Mouse (Mus musculus) neutrophil, adult 5-6 weeks (primary cell): ENCODE data around the gene Hspb9. TPM values are rescaled to one million over a fixed set of nuclear protein-coding genes. Genes with fewer than 3 reads are reported as not detected.

ENCODE experiments used
- ATAC-seq: fragments of 151-379, 151-347 bp; 2 replicates; pipeline ENCODE4 v1.8.0; 2017; ENCODE audit warnings: mild to moderate bottlenecking, moderate TSS enrichment; ENCODE audit not compliant: insufficient number of reproducible peaks, poor library complexity, low FRiP score, severe bottlenecking; ENCODE audit errors: extremely low read depth
- total RNA-seq: library from RNA; stranded (forward); fragments of 200-1000 nt; gene quantifications from 2 replicates; pipeline ENCODE4 v1.2.3, GENCODE M21; 2017

Gene Hspb9
- total RNA-seq, result not detected in 2 replicates

DNA sequence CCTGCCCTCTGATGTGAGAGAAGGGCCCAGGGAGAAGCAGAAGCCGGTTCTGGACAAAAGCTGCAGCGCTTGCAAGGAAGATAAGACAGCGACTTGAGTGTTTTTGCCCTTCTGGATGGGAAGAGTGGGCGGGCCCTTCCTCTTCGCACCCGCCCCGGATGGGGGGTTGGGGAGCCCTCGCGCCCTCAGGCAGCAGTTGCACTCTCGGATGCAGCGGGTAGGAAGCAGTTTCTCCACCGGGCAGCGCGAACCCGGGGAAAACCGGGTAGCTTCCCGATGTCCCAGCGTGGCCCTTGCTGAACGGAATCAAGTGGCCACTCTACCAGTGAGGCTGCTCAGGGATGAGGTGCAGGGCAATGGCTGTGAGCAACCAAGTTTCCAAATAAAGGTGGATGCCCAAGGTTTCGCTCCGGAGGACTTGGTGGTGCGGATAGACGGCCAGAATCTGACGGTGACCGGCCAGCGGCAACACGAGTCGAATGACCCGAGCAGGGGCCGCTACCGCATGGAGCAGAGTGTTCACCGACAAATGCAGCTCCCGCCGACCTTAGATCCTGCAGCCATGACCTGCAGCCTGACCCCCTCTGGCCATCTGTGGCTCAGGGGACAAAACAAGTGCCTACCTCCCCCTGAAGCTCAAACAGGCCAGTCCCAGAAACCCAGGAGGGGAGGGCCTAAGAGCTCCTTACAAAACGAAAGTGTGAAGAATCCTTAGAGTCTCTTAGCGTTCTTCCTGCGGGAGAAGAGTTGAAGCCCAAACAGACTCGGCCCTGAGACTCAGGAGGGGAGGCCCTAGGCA lies at the start of gene Hspb9:
Gene Hspb9 (plus strand): TSS at position 116 of the 799 bp plus-strand sequence.
- ATAC-seq, result peak; percentile 31; the same call in 1 of the 2 replicates

DNA sequence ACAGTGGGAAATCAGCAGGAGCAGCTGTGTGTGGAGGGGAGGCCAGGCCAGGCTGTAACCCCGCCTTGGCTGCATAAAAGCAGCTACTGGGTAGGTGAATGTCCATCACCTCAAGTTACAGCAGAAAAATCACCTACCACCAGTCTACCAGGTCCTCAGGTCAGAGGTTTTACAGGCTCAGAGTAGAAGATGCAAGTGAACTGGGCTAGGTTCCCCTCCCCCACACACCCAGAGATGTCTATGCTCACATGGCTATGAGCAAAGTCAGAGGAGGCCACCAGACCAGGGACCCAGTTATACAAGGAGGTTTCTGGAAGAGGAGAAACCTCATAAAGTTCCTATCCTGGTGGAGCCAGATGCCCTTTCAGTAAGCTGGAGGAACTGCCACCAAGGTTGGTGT lies 42.6 kb upstream of the Hspb9 start:
- no peak for ATAC-seq

DNA sequence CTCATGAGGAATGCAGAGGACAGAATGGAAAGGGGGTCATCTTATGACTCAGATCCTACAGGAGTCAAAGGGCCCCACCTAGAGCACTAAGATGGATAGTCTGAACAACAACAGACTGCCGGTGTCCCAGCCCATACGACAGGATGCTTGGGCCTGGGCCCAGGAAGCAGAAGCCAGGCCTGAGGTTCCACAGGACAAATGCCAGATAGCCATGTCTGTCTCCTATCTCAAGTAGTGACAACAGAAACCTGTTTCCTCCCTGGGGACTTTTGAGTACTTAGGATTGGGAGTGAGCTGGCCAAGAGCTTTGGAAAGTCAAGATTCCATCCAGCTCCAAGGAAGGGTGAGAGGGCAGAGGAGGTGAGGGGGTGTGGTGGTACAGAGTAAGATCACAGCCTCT lies 41.7 kb upstream of the Hspb9 start:
- ATAC-seq, result no peak

DNA sequence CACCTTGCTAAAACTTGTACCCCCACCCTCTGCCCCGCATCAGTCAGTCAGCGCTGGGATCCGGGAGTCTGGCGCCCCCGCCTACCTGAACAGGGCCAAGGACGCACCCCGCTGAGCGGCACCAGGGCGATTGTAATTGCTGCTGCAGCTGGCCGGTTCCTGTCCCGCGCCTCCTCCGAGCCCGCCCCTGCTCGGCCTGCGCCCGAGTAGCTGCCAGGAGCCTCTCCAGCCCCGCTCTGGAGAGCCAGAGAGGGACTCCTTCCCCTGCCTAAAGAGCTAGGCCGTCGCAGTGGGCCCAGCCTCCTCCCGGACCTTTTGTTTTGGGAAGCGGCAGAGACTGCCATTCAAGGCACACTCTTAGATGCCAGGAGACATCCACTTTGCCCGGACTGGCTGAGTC lies 40.5 kb upstream of the Hspb9 start:
- no peak for ATAC-seq

DNA sequence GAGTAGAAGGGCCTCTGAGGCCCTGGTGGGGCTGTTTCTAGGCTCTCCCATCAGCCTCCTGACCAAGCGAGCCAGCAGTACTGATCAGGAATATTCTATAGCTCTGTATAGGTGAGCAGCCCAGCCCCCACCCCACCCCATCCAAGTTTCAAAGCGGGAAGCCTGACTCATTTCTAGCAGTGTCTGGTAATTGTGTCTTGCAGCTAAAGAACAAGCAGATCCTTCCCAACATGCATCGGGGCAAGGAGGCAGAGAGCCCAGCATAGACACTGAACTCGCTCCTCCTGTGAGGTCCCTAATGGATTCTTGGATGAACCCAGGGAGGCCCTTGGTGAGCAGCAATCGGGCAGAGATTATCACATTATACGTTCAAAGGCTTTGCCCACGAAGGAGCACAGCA lies 35.8 kb upstream of the Hspb9 start:
- no peak for ATAC-seq

DNA sequence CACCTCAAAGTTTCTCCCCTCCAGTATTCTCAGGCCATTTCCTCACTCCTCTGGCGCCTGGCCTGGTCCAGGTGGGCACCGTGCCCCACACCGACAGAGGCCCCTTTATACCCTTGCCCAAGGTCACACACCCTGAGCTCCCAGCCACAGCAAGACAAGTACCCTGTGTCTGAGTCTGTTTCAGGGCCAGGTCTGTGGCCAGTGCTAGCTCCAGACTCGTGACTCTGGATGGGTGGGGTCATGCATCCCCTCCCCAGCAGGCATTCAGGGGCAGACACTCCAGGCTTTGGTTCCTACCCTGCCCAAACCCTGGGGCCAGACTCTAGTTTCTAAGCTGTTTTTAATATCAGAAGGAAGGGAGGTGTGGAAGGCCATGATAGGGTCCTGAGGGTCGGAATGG lies 31.8 kb upstream of the Hspb9 start:
- no peak for ATAC-seq

DNA sequence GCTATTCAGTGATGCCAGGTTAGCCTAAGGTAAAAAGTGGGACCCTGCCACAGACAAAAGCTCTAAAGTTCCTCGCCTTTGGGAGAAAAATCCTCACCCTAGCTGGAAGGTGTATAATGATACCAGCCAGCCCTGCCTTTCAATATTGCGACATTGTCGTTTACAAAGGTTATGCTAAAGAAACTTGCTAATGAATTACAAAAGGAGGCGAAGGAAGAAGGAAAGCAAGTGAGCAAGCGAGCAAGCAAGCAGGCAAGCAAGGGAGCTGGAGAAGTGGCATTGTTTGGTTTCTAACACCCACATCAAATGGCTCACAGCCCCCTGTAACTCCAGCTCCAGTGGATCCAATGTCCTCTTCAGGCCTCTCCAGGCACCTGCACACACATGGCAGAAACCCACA lies 31.1 kb upstream of the Hspb9 start:
- ATAC-seq, result no peak

DNA sequence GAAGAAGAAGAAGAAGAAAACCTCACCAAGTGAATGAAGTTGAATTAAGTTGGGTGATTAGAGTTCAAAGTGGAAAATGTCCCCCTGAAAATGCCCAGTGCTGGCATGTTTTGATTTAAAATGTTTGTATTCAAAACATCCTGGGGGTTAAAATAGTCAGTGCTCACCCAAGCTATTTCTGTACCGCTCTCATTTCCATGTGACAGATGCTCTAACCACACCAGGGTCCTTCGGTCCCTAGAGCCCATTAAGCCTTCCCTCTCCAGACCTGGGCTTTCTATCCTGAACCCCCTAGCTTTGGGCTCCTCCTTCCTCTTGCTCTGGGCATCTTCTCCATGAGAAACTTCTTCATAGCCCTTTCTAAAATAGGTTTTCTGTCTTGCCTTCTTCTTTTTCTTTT lies 29.6 kb upstream of the Hspb9 start:
- no peak for ATAC-seq

DNA sequence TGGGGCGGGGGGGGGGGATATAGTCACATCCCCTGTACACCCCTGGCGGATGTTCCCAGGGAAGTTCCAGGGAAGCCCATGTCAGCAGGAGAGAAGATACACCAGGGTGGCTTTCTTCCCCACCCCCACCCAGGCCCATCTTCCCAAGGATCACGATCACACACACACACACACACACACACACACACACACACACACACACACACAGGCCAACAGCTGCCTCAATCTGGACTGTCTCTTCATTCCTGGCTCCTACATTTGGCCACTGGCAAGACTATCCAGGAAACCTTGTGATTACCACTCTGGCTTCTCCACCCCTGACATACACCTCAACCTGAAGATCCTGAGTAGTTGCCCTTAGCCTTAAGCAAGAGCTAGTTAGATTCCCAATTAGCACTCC lies 28.3 kb upstream of the Hspb9 start:
- no peak for ATAC-seq

DNA sequence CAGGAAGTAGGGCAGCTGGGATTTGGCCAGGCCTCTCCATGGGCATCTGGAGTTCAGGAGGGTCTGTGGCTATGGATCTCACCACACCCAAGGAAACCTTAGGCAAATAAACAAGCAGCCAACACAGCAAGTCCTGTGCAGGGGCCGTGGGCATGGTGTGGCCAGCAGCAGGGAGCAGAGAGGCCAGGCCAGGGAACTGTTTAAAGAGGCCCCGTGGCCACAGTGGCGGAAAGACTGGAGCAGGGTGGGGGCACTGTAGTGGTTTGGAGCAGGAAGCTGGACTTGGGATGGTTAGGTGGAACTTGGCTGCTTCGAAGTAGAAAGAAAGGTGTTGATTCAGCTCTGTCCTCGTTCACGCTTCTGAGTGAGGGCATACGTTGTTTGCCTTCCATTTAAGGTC lies 26.4 kb upstream of the Hspb9 start:
- ATAC-seq, result no peak

DNA sequence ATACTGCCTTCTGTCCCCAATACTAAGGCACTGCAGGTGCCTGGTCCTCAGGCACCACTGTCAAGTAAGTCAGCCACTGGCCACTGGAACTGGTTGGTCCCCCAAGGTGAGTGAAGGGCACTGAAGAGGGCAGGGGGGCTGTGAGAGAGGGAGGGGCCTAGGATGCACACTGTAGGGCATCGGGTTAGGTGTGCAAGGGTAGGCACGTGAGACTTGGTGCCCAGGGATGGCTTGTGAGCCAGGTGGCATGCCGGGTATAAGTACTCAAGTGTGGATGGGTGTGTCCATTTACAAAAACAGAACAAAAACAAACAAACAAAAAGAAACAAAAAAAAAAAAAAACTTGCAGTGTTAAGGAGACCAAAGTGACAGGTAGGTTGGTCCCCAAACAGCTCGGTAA lies 25.2 kb upstream of the Hspb9 start:
- no peak for ATAC-seq

DNA sequence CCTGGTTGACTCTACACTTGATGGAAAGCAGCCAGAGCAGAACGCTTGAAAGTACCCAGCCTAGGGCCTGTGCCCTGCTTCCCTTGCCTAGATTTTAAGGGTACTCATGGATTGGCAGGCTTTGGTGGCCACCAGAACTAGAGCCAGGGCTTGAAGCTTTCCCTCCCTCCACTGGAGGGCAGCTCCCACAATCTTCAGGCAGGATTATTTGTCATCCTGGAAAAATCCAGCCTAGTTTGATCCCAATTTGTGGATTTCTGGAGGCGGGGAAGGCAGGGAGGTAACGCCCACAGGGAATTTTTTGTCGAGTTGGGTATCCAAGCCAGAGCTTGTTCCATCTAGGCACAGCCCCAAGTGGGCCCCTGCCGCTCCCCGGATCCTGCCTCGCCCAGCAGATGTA lies 23.3 kb upstream of the Hspb9 start:
- ATAC-seq, result no peak

DNA sequence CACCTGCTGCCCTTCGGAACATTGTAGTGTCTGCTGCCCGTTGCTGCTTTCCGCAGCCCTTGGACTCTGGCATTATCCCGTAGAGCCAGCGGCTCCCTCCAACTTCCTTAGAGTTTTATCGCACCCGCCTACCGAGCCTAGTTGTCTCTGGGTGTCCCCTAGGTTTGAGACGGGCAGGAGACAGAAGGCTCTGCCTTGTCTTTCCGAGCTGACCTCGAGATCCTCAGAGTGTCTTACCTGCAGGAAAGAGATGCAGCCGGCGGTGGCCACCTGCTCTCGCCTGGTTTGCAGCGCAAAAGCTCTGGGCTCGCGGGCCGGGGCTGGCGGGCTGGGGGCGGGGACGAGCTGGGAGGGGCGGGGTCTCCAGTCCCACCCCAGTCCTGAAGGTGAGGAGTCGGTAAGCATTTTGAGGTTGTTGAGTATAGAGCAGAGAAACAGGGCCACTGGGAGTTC lies 21.5 kb upstream of the Hspb9 start, which contains the start of gene Zfp385c:
Gene Zfp385c (minus strand): TSS at position 292 of the 453 bp plus-strand sequence.
- no peak for ATAC-seq

DNA sequence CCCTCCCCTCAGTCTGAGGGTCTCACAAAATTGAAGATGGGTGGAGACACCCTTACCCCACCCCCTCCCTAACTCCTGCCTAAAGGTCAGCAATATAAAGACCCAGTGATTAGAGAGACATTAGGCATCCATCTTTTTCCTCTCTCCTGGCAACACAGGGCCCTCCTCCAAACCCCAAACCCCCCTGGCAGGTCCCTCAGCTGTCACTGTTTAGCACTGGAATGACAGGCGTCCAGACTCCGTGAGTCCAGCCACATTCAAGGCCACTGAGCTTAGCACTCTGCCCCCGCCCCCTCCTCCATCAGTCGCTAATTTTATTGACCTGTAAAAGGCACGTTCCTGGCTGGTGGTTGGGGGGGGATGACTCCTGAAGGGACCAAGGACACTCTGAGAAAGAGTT lies 20.5 kb upstream of the Hspb9 start:
- no peak for ATAC-seq

DNA sequence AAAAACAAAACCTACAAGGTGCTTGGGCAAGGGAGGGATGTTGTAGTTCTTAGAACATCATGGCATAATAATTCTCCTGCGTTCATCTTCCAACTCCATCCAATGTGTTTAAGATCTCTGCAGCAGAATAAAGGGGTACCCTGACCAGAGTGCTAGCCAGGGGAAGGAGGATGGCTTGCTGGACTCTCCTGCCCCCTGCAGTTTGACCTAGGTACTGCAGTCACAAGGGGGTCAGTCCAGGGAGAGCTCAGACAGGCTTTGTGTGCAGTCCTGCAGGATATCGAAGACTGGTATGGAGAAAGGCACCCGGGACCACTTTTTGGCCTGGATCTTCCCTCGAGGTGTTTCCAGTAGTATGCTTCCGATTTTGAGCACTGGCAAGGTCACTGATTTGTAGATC lies 18.7 kb upstream of the Hspb9 start:
- peak; percentile 64; the same call in 1 of the 2 replicates for ATAC-seq

DNA sequence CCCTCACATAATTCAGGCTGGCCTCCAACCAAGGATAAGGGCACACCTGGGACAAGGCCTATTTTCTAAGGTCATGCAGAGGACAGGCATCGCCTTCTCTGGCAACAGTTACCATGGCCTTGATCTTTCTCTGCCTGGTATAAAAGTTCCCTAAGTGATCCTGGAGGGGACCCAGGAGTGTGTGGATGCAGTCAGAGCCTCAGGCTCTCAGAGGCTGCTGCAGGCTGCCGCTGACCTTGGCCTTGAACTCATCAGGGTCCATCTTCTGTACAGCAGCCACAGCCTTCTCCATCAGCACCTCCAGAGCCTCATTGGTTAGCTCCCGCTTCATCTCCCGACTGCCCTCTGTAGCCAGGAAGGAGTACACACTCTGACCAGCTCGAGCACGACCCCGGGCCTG lies 15.7 kb upstream of the Hspb9 start:
- ATAC-seq, result no peak

DNA sequence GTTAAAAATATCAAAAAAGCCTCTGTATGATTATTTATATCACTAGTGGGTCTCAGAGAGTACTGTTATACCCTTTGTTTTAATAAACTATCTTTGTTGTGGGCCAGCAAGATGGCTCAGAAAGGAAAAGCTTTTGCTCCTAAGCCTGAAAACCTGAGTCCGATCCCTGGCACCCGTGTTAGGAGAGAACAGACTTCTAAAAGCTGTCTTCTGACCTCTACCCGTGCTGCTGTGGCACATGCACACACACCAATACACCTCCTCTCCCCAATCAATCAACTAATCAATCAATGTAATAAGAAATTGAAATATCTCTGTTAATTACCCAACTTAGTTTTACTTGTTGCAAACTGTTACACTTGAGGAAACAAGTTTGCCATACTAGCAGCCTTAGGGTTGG lies 12.9 kb upstream of the Hspb9 start:
- ATAC-seq, result no peak

DNA sequence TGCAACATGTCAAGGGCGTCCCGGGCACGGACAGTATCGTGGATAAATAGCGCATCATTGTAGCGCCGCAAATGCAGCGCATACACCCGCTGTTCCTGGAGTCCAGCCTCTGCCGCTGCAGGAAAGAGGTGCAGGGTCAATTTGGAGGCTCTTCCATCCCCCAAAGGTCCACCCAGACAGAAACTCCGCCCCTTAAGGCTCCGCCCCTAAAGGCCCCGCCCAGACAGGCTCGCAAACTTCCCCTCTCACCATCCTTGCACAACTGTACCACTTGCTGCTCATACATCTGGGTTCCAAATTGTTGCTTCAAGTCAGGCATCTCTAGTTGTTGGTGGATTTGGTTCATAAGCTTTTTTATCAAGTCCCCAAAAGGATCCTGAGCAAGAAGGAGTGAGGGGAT lies 12.3 kb upstream of the Hspb9 start:
- ATAC-seq, result peak; percentile 50; the same call in 1 of the 2 replicates

DNA sequence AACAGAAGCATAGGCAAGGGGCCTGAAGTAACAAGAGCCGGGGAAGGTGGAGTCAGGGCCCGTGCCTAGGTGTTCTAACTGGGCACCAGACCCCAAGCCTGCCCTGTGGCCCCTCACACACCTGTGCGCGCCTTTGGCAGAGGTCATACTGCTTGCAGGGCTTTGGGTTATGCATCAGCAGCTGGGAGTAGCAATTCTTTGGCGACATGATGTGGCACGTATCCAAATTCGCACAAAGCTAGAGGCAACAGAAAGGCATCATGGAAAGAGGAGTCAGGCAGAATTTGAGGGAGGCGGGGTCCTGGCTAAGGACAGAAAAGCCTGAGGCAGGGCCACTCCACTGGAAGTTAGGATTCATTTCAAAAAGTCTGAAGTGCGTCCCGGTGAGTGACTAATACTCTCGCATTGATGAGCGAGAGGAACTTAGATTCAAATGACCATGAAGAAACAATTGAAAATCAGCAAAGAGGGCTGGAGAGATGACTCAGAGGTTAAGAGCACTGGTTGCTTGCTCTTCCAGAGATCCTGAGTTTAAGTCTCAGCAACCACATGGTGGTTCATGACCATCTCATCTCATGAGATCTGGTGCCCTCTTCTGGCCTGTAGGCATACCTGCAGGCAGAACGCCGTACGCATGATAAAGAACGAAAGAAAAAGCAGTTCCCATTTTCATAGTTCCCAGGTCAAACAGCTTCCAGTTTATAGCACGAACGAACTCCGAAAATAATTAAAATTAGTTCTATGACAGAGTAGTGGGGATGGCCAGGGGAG lies 11.4 kb upstream of the Hspb9 start:
- peak; percentile 73 for ATAC-seq

DNA sequence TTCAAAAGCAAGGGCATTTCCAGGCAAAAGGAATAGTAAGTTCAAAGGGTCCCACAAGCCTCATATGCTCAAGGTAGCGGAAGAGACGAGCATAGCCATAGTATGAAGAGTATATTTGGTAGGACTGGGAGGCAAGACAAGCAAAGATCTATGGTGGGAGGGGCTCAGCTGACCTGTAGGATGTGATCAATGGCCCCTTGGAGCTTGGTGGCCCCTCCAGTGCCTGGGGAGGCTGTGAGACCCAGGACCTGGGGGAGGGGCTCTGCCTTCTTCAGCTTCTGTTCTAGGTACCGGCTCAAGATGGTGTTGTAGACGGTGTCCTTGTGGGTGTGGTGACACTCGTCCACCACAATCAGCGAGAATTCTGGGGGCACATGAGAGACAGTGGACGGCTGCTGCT lies 10.7 kb upstream of the Hspb9 start:
- no peak for ATAC-seq
